Mouse (Mus musculus): ENCODE results near the gene Pofut2. TPM values are rescaled to one million over a fixed set of nuclear protein-coding genes. Genes with fewer than 3 reads are reported as not detected.

Pofut2 gene
- polyA plus RNA-seq, 1 experiment from 2014 or later: 96.7 TPM

DNA sequence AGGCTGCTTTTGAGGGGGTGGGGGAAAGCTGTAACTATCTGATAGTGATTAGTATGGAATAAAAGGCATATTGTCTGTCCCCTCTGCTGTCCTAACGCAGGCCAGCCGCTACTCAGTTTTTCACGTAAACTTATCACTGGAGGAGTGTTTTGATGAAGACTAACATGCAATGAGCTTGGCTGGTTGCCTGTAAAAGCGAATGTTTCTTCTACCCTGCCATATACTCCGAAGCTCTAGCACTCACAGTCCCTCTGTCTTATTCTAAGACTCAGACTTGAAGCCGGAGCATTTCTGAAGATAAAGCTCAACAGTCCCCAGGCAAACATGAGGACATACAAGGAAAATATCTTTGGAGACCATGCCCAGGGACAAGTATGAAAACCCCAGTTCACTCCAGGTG, 25.8 kb downstream of the Pofut2 start:
- Histone ChIP-seq H3K36me3 (no peaks in the 10 kb centered on the region), H3K4me2 (replicated peaks) (no peak overlapping the region), H3K4me3 (replicated peaks) (no peak overlapping the region), H3K4me1 (replicated peaks) (peaks cover 14% of the 10 kb centered on the region; the same call in 1 of the 2 replicates), H3K9me3 (no peaks in the 10 kb centered on the region), H3K9ac (no peak overlapping the region), H3K27ac (no peak overlapping the region), H3K27me3 (replicated peaks) (no peaks in the 10 kb centered on the region)
- no peak for ATAC-seq
- WGBS: 28% methylated on average over 6 of the region's 6 CpGs

DNA sequence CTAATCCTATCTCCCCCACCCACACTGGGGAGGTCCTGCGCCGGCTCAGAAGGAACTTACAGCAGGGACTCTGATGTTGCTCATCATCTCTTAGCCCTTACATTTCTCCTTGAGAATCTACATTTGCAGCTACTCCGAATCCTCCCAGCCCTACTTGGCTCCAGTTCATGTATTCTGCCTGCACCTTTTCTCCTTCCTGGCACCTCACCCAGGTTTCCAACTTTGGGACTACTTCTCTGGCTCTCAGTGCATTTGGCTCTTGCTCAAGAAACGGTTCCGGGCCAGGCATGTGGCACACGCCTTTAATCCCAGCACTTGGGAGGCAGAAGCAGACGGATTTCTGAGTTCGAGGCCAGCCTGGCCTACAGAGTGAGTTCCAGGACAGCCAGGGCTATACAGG, 28.6 kb downstream of the Pofut2 start:
- 83% methylated on average over 8 of the region's 8 CpGs for WGBS
- Histone ChIP-seq H3K4me2 (replicated peaks) (no peak overlapping the region), H3K27me3 (replicated peaks) (no peaks in the 10 kb centered on the region), H3K9ac (no peak overlapping the region), H3K9me3 (no peaks in the 10 kb centered on the region), H3K4me3 (replicated peaks) (no peak overlapping the region), H3K36me3 (no peaks in the 10 kb centered on the region), H3K4me1 (replicated peaks) (peaks cover 14% of the 10 kb centered on the region; the same call in 1 of the 2 replicates), H3K27ac (no peak overlapping the region)
- ATAC-seq: no peak

DNA sequence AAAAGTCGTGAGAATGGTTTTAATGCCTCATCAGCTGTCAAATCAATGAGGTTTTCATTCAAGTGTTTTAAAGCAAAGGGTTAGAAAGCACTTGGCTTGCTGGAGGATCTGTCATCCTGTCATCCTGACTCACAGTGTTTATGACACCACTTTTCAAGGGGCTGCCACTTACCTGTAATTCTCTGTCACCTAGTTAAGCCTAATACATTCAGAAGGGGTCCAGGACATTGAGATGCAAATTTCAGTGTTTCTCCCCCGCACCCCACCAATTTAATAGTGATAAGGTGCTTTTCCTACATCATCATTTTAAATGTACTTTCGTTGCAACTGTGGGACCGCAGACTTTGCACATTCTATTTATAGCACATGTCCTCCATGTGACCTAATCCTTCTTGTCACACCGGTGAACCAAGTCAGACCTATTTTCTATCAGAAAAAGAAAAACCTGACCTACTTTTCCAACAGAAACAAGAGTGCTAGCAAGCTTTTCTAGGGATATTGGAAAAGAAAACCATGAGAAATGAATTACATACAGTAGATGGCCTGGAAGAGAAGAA, 29.7 kb downstream of the Pofut2 start:
- ATAC-seq: no peak
- H3K27ac ChIP-seq: no peak overlapping the region
- H3K4me2 ChIP-seq (replicated peaks): no peak overlapping the region
- WGBS: 41% methylated on average over 5 of the region's 5 CpGs
- no peak overlapping the region for H3K4me3 ChIP-seq (replicated peaks)
- H3K27me3 ChIP-seq (replicated peaks): no peaks in the 10 kb centered on the region
- peaks cover 8% of the 10 kb centered on the region; the same call in 1 of the 2 replicates for H3K4me1 ChIP-seq (replicated peaks)
- no peaks in the 10 kb centered on the region for H3K9me3 ChIP-seq
- H3K9ac ChIP-seq: no peak overlapping the region
- H3K36me3 ChIP-seq: no peaks in the 10 kb centered on the region

DNA sequence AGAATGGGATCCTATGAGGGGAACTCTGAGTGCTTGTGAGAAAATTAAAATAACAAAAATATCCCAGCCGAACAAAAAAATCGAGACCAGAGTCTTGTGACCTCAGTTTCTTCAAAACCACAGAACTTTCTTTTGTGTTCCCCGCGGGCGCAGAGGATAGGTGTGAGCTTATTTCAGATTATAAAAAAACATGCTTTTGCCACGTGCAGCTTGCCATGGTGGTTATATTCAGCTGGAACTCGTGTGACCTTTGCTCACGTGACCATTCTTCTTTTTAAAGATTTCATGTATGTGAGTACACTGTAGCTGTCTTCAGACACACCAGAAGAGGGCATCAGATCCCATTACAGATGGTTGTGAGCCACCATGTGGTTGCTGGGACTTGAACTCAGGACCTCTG, 30.5 kb downstream of the Pofut2 start:
- 89% methylated on average over 8 of the region's 8 CpGs for WGBS
- no peak overlapping the region for H3K9ac ChIP-seq
- H3K4me3 ChIP-seq (replicated peaks): no peak overlapping the region
- no peaks in the 10 kb centered on the region for H3K36me3 ChIP-seq
- H3K27me3 ChIP-seq (replicated peaks): no peaks in the 10 kb centered on the region
- H3K9me3 ChIP-seq: no peaks in the 10 kb centered on the region
- no peak for ATAC-seq
- no peak overlapping the region for H3K27ac ChIP-seq
- no peak overlapping the region for H3K4me2 ChIP-seq (replicated peaks)
- peaks cover 5% of the 10 kb centered on the region; the same call in 1 of the 2 replicates for H3K4me1 ChIP-seq (replicated peaks)

DNA sequence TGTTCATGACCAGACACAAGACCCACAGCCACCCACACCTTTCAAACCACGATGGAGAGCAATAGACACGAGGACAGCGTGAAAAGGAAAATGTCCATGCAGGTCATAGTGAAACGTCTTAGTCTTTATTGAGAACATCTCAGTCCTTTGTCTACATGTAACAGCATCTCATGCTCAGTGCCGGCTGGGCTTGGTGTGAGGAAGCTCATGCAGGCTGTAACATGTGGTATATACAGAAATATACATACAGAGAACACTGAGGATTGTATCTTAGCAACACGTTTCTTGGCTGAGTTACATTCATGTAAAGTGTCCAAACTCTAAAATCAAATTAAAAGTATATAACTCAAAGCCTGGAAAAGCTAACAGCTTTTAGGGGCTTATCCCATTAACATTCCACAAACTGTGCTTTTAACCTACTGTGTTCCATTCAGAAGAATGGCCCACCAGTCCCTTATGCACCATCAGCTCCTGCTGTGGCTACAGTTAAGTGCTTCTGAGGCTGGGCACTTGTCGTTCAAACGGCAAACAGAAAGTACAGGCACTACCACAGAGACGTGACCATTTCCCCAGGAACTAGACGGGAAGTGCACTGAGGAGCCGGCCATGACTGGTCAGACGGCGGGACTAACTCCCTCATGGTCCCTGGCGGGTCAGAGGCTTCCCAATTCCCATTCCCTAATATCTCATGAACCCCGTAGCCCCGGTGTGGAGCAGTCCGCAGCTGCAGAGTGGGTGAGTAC, 31.8 kb downstream of the Pofut2 start:
- WGBS: 78% methylated on average over 17 of the region's 17 CpGs
- no peak overlapping the region for H3K9ac ChIP-seq
- no peak overlapping the region for H3K27ac ChIP-seq
- no peaks in the 10 kb centered on the region for H3K9me3 ChIP-seq
- H3K4me3 ChIP-seq (replicated peaks): no peak overlapping the region
- no peak overlapping the region for H3K4me2 ChIP-seq (replicated peaks)
- ATAC-seq: no peak
- H3K27me3 ChIP-seq (replicated peaks): no peaks in the 10 kb centered on the region
- no peaks in the 10 kb centered on the region for H3K36me3 ChIP-seq
- H3K4me1 ChIP-seq (replicated peaks): no peaks in the 10 kb centered on the region

DNA sequence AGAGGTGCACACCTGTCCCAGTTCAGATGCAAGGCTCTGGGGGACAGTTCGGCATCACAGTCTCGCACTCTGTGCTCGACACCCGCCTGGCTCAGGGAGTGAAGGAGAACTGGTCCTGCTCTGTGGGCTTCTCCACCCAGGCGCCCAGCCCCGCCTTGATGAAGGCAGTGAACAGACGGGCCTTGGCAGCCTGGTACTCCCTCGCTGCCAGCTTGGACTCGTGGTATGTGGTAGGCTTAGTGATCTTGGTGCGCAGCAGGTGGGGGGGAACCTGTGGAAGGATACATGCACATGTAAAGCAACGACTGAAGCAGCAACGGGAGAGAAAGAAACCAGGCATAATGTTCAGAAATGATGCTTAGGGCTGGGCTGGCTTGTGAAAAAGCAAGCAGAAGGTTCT, 35.7 kb downstream of the Pofut2 start:
- no peak overlapping the region for H3K9ac ChIP-seq
- no peak overlapping the region for H3K4me3 ChIP-seq (replicated peaks)
- H3K27me3 ChIP-seq (replicated peaks): no peaks in the 10 kb centered on the region
- H3K9me3 ChIP-seq: no peaks in the 10 kb centered on the region
- no peaks in the 10 kb centered on the region for H3K36me3 ChIP-seq
- no peaks in the 10 kb centered on the region for H3K4me1 ChIP-seq (replicated peaks)
- no peak overlapping the region for H3K4me2 ChIP-seq (replicated peaks)
- 87% methylated on average over 12 of the region's 12 CpGs for WGBS
- no peak overlapping the region for H3K27ac ChIP-seq
- no peak for ATAC-seq

DNA sequence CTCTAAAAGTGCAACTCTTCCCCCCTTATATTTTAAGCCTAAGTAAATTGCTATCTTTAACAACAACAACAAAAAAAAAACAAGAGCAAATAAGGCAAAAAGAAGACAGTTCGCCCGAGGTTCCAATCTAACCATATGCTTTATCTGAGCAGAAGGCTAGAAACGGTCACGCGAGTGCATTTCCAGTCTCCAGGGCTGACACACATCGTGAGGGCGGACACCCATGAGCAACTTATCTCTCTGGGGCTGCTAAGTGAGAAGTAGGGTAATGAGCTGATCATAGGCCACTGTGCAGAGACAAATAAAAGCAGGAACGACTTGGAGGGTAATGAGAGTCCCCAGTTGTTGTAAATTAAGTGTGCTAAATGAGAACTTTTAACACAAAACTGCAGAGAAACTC, 39.6 kb downstream of the Pofut2 start:
- H3K9me3 ChIP-seq: no peaks in the 10 kb centered on the region
- no peaks in the 10 kb centered on the region for H3K4me1 ChIP-seq (replicated peaks)
- no peak overlapping the region for H3K4me2 ChIP-seq (replicated peaks)
- no peak for ATAC-seq
- no peaks in the 10 kb centered on the region for H3K36me3 ChIP-seq
- no peak overlapping the region for H3K4me3 ChIP-seq (replicated peaks)
- H3K9ac ChIP-seq: no peak overlapping the region
- no peak overlapping the region for H3K27ac ChIP-seq
- 86% methylated on average over 8 of the region's 8 CpGs for WGBS
- no peaks in the 10 kb centered on the region for H3K27me3 ChIP-seq (replicated peaks)

DNA sequence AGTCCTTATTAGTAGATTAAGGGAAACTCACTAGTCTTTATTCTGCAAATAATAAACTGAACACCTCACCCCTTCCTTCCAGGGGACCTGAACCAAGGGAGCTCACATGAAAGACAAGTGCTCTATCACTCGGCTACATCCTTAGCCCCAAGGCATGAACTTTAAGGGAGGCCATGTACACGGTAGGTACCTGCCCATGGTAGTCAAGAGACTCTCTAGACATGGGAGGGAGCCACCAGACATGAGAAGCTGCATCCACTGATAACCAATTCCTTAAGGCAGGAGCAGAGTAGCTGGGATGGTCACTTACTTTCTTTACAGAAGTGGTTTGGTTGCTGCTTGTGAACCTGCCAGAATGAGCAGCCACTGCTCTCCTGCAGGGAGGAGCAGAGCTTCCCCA, 40.2 kb downstream of the Pofut2 start:
- Histone ChIP-seq H3K4me1 (replicated peaks) (no peaks in the 10 kb centered on the region), H3K9me3 (no peaks in the 10 kb centered on the region), H3K27ac (no peak overlapping the region), H3K36me3 (no peaks in the 10 kb centered on the region), H3K9ac (no peak overlapping the region), H3K27me3 (replicated peaks) (no peaks in the 10 kb centered on the region), H3K4me2 (replicated peaks) (no peak overlapping the region), H3K4me3 (replicated peaks) (no peak overlapping the region)
- no peak for ATAC-seq
- WGBS: 79% methylated on average over 2 of the region's 2 CpGs

DNA sequence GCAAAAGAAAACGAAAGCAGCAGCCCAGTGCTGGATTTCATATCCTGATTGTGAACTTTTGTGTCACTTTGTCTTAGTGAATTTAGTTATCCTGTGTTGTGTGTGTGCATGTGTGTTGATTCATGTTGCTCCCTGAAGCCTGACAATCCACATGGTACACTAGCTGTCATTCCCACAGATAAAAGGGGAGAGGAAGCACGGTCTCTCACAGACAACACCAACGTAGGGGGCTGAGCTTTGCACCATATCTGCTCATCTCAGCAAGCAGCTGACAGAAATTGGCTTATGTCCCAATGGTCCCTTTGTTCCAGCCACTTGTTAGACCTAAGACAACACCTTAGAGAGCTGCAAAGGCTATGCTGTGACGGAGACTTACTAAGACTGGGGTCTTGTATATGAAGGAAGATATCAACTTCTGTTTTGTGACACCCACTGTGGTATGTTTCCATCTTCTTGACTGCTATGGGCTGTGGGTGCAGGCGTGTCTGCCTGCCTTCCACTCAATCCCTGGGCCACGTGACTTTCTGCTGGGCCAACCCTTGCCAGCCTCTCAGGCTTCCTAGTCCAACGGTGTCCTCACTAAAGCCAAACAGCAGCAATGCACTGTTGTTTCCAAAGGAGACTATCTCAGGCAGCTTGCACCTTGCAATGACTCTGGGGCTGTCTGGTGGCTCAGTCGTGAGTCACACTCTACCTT, 41.4 kb downstream of the Pofut2 start:
- Histone ChIP-seq H3K27me3 (replicated peaks) (no peaks in the 10 kb centered on the region), H3K9me3 (no peaks in the 10 kb centered on the region), H3K4me3 (replicated peaks) (no peak overlapping the region), H3K4me2 (replicated peaks) (no peak overlapping the region), H3K36me3 (no peaks in the 10 kb centered on the region), H3K27ac (no peak overlapping the region), H3K9ac (no peak overlapping the region), H3K4me1 (replicated peaks) (no peaks in the 10 kb centered on the region)
- no peak for ATAC-seq
- 78% methylated on average over 8 of the region's 8 CpGs for WGBS

DNA sequence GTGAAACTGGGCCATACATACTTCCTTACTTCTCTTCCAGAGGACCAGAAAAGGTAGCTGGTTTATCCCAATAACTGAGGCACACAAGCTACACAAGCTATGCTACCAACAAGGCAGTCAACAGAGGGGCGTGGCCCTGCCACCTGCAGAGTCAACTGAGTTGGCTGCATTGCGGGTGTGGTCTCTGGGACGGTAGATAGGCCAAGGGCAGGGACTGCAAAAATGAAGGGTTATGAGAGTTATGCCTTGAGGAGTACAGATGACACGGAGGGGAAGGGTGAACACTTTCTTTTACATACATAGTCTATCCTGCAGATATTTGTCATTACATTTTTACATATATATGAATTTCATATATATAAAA, 41.9 kb downstream of the Pofut2 start:
- 81% methylated on average over 4 of the region's 4 CpGs for WGBS
- H3K9me3 ChIP-seq: no peaks in the 10 kb centered on the region

DNA sequence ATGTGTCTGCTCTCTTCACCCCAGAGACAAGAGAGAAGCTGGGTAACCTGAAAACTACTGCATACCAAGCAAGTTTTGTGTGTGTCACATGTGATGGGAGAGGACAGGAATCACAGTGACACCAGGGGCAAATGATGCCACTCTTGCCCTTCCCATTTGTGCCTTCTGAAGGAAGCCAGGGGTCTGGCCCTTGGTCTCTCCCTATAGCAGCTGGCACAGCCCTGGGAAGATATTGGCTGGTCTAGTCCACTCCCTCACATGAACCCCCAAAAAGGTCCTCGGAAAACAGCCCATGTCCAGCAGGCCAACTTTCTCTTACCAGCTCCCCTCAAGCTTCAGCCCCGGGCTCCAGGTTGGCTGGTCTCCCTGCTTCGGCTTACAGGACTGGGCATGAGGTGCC, 45.3 kb downstream of the Pofut2 start:
- Histone ChIP-seq H3K4me3 (replicated peaks) (no peak overlapping the region), H3K36me3 (no peaks in the 10 kb centered on the region), H3K4me1 (replicated peaks) (no peaks in the 10 kb centered on the region), H3K9me3 (no peaks in the 10 kb centered on the region), H3K4me2 (replicated peaks) (no peak overlapping the region), H3K27me3 (replicated peaks) (no peaks in the 10 kb centered on the region), H3K9ac (no peak overlapping the region), H3K27ac (no peak overlapping the region)
- ATAC-seq: no peak
- 90% methylated on average over 3 of the region's 3 CpGs for WGBS

More for the DNA sequence above, 41.9 kb downstream of the Pofut2 start:
- Histone ChIP-seq H3K4me1 (replicated peaks) (no peaks in the 10 kb centered on the region), H3K27me3 (replicated peaks) (no peaks in the 10 kb centered on the region), H3K27ac (no peak overlapping the region), H3K4me3 (replicated peaks) (no peak overlapping the region), H3K4me2 (replicated peaks) (no peak overlapping the region), H3K9ac (no peak overlapping the region), H3K36me3 (no peaks in the 10 kb centered on the region)
- ATAC-seq: no peak

DNA sequence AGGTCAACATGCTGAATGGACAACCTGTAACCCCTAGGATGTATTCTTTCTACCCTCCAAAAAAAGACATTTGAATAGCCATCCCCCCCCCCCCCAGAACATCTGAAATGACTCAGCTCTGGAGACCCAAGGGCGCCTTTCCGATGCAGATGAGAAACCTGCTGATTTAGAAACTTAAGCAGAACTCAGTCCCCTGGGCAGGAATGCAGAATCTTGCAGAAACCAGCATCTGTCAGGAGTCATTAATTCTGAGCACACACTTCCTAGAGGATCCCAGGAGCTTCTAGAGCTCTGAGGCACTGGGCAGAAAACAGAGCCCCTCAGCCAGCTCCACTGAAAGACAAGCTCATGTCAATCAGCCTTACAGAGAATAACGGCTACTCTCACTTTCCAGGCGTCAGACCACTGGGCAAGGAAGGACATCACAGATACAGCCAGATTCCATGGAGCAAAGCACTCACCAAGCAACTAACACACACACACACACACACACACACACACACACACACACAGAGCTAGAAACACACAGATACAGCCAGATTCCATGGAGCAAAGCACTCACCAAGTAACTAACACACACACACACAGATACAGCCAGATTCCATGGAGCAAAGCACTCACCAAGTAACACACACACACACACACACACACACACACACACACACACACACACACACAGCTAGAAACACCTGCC, 46.0 kb downstream of the Pofut2 start:
- Histone ChIP-seq H3K4me3 (replicated peaks) (no peak overlapping the region), H3K4me1 (replicated peaks) (no peaks in the 10 kb centered on the region), H3K4me2 (replicated peaks) (no peak overlapping the region), H3K9me3 (no peaks in the 10 kb centered on the region), H3K27ac (no peak overlapping the region), H3K27me3 (replicated peaks) (no peaks in the 10 kb centered on the region), H3K36me3 (no peaks in the 10 kb centered on the region), H3K9ac (no peak overlapping the region)
- ATAC-seq: no peak
- WGBS: 54% methylated on average over 4 of the region's 4 CpGs
